Mouse (Mus musculus) cerebellum, postnatal 25 days (tissue): ENCODE measurements around the gene Ttll11.

Source experiments
- DNase-seq, 2 experiments: peaks; one replicate each; pipeline ENCODE4 v3.0.0; 2021; ENCODE audit warnings: mixed read lengths in 2 of 2

Gene Ttll11

GRCm38 (mm10) chr2:35818883-35819282, 160.8 kb downstream of the Ttll11 start:
- no peak for DNase-seq

GRCm38 (mm10) chr2:35816056-35816661, 163.6 kb downstream of the Ttll11 start:
- peak in 1 of 2 experiments; percentile 34 for DNase-seq

- peak in 1 of 2 experiments; percentile 8 for DNase-seq
Measured at GRCm38 (mm10) chr2:35812561-35812933, 167.2 kb downstream of the Ttll11 start.

GRCm38 (mm10) chr2:35811801-35812560, 167.7 kb downstream of the Ttll11 start:
- peak; percentile 13 to 44 for DNase-seq

- DNase-seq, result no peak
Measured at GRCm38 (mm10) chr2:35810027-35810426, 169.7 kb downstream of the Ttll11 start.

GRCm38 (mm10) chr2:35809141-35809540, 170.6 kb downstream of the Ttll11 start:
- DNase-seq, result no peak

- DNase-seq, result no peak
Measured at GRCm38 (mm10) chr2:35805881-35806280, 173.8 kb downstream of the Ttll11 start.

GRCm38 (mm10) chr2:35803095-35803494, 176.6 kb downstream of the Ttll11 start:
- DNase-seq, result no peak

- no peak for DNase-seq
Measured at GRCm38 (mm10) chr2:35801759-35802158, 178.0 kb downstream of the Ttll11 start.

- peak; percentile 46 to 50 for DNase-seq
Measured at GRCm38 (mm10) chr2:35799073-35799472, 180.6 kb downstream of the Ttll11 start.

- no peak for DNase-seq
Measured at GRCm38 (mm10) chr2:35797998-35798397, 181.7 kb downstream of the Ttll11 start.

GRCm38 (mm10) chr2:35789362-35790326, 190.1 kb downstream of the Ttll11 start:
- DNase-seq, result peak; percentile 68 to 78

GRCm38 (mm10) chr2:35785877-35786276, 193.8 kb downstream of the Ttll11 start:
- no peak for DNase-seq

GRCm38 (mm10) chr2:35783368-35783767, 196.3 kb downstream of the Ttll11 start:
- DNase-seq, result no peak

- DNase-seq, result no peak
Measured at GRCm38 (mm10) chr2:35779266-35779665, 200.4 kb downstream of the Ttll11 start.

GRCm38 (mm10) chr2:35776935-35777334, 202.8 kb downstream of the Ttll11 start:
- DNase-seq, result no peak

- no peak for DNase-seq
Measured at GRCm38 (mm10) chr2:35775651-35776055, 204.1 kb downstream of the Ttll11 start.

- no peak for DNase-seq
Measured at GRCm38 (mm10) chr2:35770541-35770940, 209.2 kb downstream of the Ttll11 start.

GRCm38 (mm10) chr2:35769398-35769797, 210.3 kb downstream of the Ttll11 start:
- DNase-seq, result no peak

GRCm38 (mm10) chr2:35768538-35769238, 211.0 kb downstream of the Ttll11 start:
- DNase-seq, result peak in 1 of 2 experiments; percentile 31

- peak; percentile 38 to 61 for DNase-seq
Measured at GRCm38 (mm10) chr2:35767834-35768537, 211.7 kb downstream of the Ttll11 start.

GRCm38 (mm10) chr2:35764328-35764727, 215.4 kb downstream of the Ttll11 start:
- no peak for DNase-seq
